Mouse (Mus musculus) lung, postnatal 0 days (tissue): ENCODE measurements at regions not wholly inside any gene's neighbourhood (a gene's known extent, or its start where the extent isn't known, plus 50 kb on each side); places are given as distances from the start of the nearest gene placed in this dataset.
A peak's percentile ranks its signal among the peaks of the same experiment; 100 is the strongest.

ENCODE experiments used
- ATAC-seq: fragments of 200-750 bp; cut with Nextera tagmentation; 2 replicates; pipeline ENCODE4 v1.8.0; 2017; ENCODE audit warnings: moderate library complexity
- DNase-seq: peaks from one replicate; pipeline ENCODE4 v3.0.0-alpha.2; 2016; ENCODE audit warnings: low spot score
- H3K27ac ChIP-seq: fragments of 300-500 bp; sonication (generic); 2 replicates; pipeline ENCODE4 v1.5.1; 2014; ENCODE audit warnings: antibody characterized with exemption, mild to moderate bottlenecking, low read length, mixed read lengths
- H3K27me3 ChIP-seq: fragments of 300-500 bp; sonication (generic); replicated peaks from 2 replicates; pipeline ENCODE4 v1.6.1; 2014; ENCODE audit warnings: low read length, mixed read lengths; ENCODE audit not compliant: insufficient read depth
- H3K36me3 ChIP-seq: fragments of 300-500 bp; sonication (generic); 2 replicates; pipeline ENCODE4 v1.6.1; 2014; ENCODE audit warnings: low read length, mixed read lengths; ENCODE audit not compliant: insufficient read depth
- H3K4me1 ChIP-seq: fragments of 300-500 bp; sonication (generic); 2 replicates; pipeline ENCODE4 v1.6.1; 2014; ENCODE audit warnings: antibody characterized with exemption, low read depth, low read length, mixed read lengths; ENCODE audit not compliant: insufficient read depth
- H3K4me2 ChIP-seq: fragments of 300-500 bp; sonication (generic); replicated peaks from 2 replicates; pipeline ENCODE4 v1.6.1; 2014; ENCODE audit warnings: low read depth, mild to moderate bottlenecking, low read length, moderate library complexity, mixed read lengths
- H3K4me3 ChIP-seq: fragments of 300-500 bp; sonication (generic); 2 replicates; pipeline ENCODE4 v1.5.1; 2014; ENCODE audit warnings: low read depth, low read length
- H3K9ac ChIP-seq: fragments of 300-500 bp; sonication (generic); replicated peaks from 2 replicates; pipeline ENCODE4 v1.6.1; 2014; ENCODE audit warnings: low read depth, mild to moderate bottlenecking
- H3K9me3 ChIP-seq: fragments of 300-500 bp; sonication (generic); 2 replicates; pipeline ENCODE4 v1.6.1; 2016; ENCODE audit warnings: low read length, mixed read lengths
- CTCF ChIP-seq: IDR thresholded peaks from 2 replicates; pipeline ENCODE4 v1.5.1; 2016; ENCODE audit warnings: antibody characterized with exemption, mild to moderate bottlenecking
- EP300 ChIP-seq: IDR thresholded peaks from 2 replicates; pipeline ENCODE4 v1.6.1; 2016; ENCODE audit warnings: antibody characterized with exemption, mild to moderate bottlenecking, control low read depth
- WGBS: fragments of 180-500 bp; shearing (Covaris S2); extraction: QIAGEN DNeasy Blood & Tissue Kit; methylation state at CpG from one replicate; pipeline ENCODE4 v1.1.7; 2014; 5-methylcytosine and 5-hydroxymethylcytosine counted together

GRCm38 (mm10) chr1:76793438-76793837, 721.5 kb downstream of the Epha4 start:
- H3K4me1 ChIP-seq = no peaks in the 10 kb centered on the region
- no peak overlapping the region for H3K9ac ChIP-seq
- no peak for ATAC-seq
- TF ChIP-seq EP300 = no peak
- TF ChIP-seq CTCF = no peak
- 95% methylated on average over 2 of the region's 2 CpGs for WGBS
- DNase-seq = no peak
- H3K9me3 ChIP-seq = no peaks in the 10 kb centered on the region
- no peak overlapping the region for H3K4me3 ChIP-seq
- H3K27ac ChIP-seq = no peak overlapping the region
- H3K36me3 ChIP-seq = no peaks in the 10 kb centered on the region
- H3K4me2 ChIP-seq = no peak overlapping the region
- H3K27me3 ChIP-seq = no peaks in the 10 kb centered on the region

DNA sequence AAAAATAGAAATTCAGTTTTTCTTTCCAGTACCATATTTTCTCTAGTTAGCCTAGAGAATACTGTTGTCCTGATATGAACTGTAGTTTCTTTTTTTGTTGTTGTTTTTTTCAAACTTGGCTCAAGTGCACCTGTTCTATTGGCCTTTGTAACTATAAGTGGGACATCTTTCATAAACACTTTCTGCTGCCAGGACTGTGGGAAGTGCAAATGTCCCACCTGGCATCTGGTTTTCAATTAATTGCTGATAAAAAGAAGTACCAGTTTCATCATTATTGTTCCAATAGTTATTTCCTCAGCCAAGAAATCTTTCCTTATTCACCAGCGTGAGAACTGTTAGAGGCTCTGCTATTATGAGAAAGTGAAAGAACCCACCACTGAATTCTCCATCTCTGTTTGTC, 695.0 kb downstream of the Epha4 start:
- no peak for TF ChIP-seq CTCF
- no peak for TF ChIP-seq EP300
- H3K27ac ChIP-seq = no peak overlapping the region
- H3K4me2 ChIP-seq = no peak overlapping the region
- no peaks in the 10 kb centered on the region for H3K27me3 ChIP-seq
- no peak overlapping the region for H3K9ac ChIP-seq
- ATAC-seq (no peak), DNase-seq (no peak)
- H3K9me3 ChIP-seq = no peaks in the 10 kb centered on the region
- WGBS = 69% methylated on average over 1 of the region's 1 CpGs
- no peak overlapping the region for H3K4me3 ChIP-seq
- H3K4me1 ChIP-seq = no peaks in the 10 kb centered on the region
- no peaks in the 10 kb centered on the region for H3K36me3 ChIP-seq

DNA sequence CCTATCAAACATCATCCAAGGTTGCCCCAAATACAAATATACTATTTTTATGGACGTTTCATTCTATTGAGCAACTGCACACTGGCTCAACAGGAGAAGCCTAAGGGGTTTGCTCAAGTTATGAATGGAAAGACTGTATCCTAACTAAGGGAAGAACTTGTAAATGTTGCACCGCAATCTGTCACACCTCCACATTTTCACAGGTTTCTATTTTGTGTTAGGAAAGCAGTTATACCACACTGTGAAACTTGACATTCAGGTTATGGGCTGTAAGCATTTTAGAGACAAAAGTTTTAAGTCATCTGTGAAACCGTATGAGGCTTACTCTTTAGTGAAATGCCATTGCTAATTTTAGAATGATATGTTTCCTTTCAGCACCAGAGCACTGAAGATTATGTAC, 693.3 kb downstream of the Epha4 start:
- no peak overlapping the region for H3K9ac ChIP-seq
- 60% methylated on average over 3 of the region's 3 CpGs for WGBS
- H3K4me3 ChIP-seq = no peak overlapping the region
- H3K36me3 ChIP-seq = no peaks in the 10 kb centered on the region
- no peaks in the 10 kb centered on the region for H3K27me3 ChIP-seq
- DNase-seq = no peak
- no peaks in the 10 kb centered on the region for H3K9me3 ChIP-seq
- no peak for ATAC-seq
- H3K4me2 ChIP-seq = no peak overlapping the region
- TF ChIP-seq EP300 (no peak), CTCF (no peak)
- no peak overlapping the region for H3K27ac ChIP-seq
- H3K4me1 ChIP-seq = no peaks in the 10 kb centered on the region

DNA sequence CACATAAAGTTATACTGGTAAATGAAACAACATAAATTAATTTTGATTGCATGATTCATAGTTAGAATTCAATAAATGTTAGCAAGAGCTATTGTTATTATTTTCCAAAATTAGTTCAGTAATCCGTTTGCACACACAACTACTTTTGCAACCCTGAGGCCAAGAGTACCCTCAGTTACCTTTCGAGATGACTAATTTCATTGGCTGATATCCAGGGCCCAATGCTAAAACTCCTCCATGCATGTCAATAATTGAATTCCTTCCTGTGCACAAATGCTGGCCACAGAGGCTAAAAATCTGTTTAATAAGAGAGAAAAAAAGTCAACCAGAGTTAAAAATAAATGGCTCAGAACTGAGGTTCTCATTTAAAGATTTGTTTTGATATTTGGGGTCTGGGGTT, 685.2 kb downstream of the Epha4 start:
- no peak for DNase-seq
- Histone ChIP-seq H3K9ac (no peak overlapping the region), H3K27ac (no peak overlapping the region), H3K36me3 (no peaks in the 10 kb centered on the region), H3K4me1 (no peaks in the 10 kb centered on the region), H3K27me3 (no peaks in the 10 kb centered on the region), H3K4me2 (no peak overlapping the region), H3K4me3 (no peak overlapping the region), H3K9me3 (no peaks in the 10 kb centered on the region)
- no peak for ATAC-seq
- no peak for TF ChIP-seq EP300
- TF ChIP-seq CTCF = no peak
- WGBS = 46% methylated on average over 2 of the region's 2 CpGs

GRCm38 (mm10) chr1:76832311-76832710, 682.6 kb downstream of the Epha4 start:
- DNase-seq (peak; percentile 8), ATAC-seq (no peak)
- Histone ChIP-seq H3K9ac (no peak overlapping the region), H3K4me1 (no peaks in the 10 kb centered on the region), H3K27me3 (no peaks in the 10 kb centered on the region), H3K4me3 (no peak overlapping the region), H3K4me2 (no peak overlapping the region), H3K27ac (no peak overlapping the region), H3K36me3 (no peaks in the 10 kb centered on the region), H3K9me3 (no peaks in the 10 kb centered on the region)
- WGBS = 17% methylated on average over 2 of the region's 2 CpGs
- TF ChIP-seq EP300 (no peak), CTCF (no peak)

DNA sequence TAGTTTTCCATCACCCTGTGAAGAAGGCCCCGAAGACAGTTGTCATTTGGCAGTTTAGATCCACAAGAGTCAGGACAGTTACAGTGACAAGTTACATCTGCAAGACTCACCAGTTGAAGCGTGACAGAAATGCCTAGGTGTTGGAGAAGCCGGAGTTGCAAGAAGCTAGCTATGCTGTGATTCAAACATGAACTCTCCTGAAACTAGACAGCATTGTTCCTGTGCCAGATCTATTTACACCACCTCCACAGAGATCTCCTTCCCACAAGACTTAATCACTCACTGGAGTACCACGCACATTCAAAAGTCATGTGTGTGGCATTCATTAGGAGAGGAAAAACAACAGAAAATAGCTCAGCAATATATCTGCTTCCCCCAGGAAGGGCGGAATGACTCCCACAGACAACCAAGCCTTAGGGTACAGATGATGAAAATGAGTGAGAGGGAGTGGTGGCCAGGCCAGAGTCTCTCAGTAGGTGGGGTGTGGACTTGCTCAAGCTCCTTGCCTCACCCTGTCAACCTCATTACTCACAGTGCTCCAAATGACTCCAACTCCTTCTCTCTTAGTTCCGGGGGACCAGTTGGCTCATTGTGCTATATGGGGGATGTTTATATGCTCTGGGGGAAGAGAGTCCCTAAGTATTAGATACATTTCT, 679.7 kb downstream of the Epha4 start:
- no peak for ATAC-seq
- H3K4me1 ChIP-seq = no peaks in the 10 kb centered on the region
- no peak overlapping the region for H3K27ac ChIP-seq
- no peak overlapping the region for H3K9ac ChIP-seq
- H3K4me2 ChIP-seq = no peak overlapping the region
- TF ChIP-seq EP300 = no peak
- TF ChIP-seq CTCF = no peak
- no peak overlapping the region for H3K4me3 ChIP-seq
- DNase-seq = no peak
- H3K27me3 ChIP-seq = no peaks in the 10 kb centered on the region
- 76% methylated on average over 6 of the region's 6 CpGs for WGBS
- no peaks in the 10 kb centered on the region for H3K36me3 ChIP-seq
- no peaks in the 10 kb centered on the region for H3K9me3 ChIP-seq

DNA sequence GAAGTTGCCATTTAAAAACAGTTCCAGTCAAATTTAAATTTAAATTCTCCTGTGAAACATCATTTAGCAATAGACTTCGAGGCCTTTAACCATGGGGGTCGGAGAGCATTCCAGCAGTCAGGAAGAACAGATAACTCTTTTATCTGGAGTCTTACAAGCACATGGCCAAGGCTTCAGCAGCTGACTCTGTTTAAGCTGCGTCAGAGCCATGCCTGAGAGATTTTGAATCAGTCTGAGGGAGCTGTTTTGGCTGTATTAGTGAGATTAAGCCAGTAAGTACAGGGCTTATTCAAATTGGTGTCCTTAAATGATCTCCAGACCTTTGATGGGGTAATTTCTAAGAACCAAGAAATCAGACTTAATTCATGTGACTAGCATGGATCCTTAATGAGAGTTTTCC, 665.5 kb downstream of the Epha4 start:
- no peaks in the 10 kb centered on the region for H3K36me3 ChIP-seq
- H3K4me1 ChIP-seq = no peaks in the 10 kb centered on the region
- TF ChIP-seq CTCF = no peak
- no peak for TF ChIP-seq EP300
- no peak overlapping the region for H3K27ac ChIP-seq
- H3K9ac ChIP-seq = no peak overlapping the region
- no peak overlapping the region for H3K4me2 ChIP-seq
- H3K4me3 ChIP-seq = no peak overlapping the region
- 33% methylated on average over 3 of the region's 3 CpGs for WGBS
- no peaks in the 10 kb centered on the region for H3K27me3 ChIP-seq
- ATAC-seq (no peak), DNase-seq (no peak)
- no peaks in the 10 kb centered on the region for H3K9me3 ChIP-seq
